Mouse (Mus musculus): ENCODE measurements at regions not wholly inside any gene's neighbourhood (a gene's known extent, or its start where the extent isn't known, plus 50 kb on each side); places are given as distances from the start of the nearest gene placed in this dataset.

DNA sequence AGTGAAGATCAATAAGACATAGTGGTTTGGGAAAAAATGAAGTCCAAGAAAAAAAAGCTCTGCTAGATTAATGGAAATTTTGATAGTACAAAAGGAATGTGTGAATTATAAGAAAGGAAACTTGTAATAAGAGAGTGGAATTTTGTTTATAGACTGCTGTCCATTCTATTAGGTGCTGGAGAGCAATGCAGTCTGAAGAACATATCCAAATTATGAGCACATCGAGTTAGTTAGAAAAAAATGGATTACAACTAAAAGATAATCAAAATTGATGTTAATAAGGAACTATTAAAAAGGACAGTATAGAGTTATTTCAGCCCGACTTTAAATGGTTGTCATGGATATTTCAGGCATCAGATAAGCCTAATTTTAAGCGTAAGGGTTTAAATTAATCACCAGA is 98.2 kb upstream of the Nox4 start:
- TF ChIP-seq POLR2A (IDR thresholded peaks at IDR 0.05; ENCODE audit: extremely low read depth, insufficient read depth, low read length) (no peak), CTCF (IDR thresholded peaks at IDR 0.05; ENCODE audit: low read depth, low read length) (no peak)
